ENCODE assay signal across 16 mouse cellular contexts in the genomic region with DNA sequence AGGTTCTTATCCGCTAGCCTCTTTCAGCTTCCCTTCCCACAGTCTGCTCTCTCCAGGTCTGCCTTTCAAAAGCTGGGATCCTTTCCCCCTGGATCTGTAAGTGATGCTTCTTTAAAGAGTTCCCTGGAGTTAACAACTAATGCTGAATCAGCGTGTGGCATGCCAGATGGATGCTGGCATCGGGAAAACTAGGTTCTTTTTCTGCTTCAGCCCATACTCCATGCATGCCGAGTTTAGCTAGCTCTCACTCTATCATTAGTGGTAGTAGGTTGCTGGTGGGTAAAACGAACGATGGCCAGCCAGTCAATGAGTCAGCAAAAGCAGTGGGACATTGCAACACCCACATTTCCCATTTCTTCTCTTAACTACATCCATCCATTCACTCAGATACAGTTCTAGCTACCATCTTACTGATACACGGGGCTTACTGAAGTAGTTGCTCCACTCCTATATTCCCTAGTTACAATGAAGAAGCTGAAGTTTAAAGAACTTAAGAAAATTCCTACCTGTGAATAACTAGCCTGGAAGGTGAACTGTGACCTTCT.
"Had no signal": no experiment of that assay in that cellular context is flagged by ENCODE, and none has a peak within 500 bp of the region (broad histone marks: within the 10 kb centered on the region; RNA-seq: fewer than 3 reads in every experiment).

No protein-coding gene starts in this region.

- H3K4me3 ChIP-seq: limb, embryonic 12.5 days; liver, embryonic 13.5 days; lung, embryonic 15.5 days; midbrain, embryonic 15.5 days; neural tube, embryonic 13.5 days; stomach, embryonic 15.5 days had no signal

- DNase-seq: kidney, adult 11 months; kidney, postnatal 10 days; kidney, postnatal 4 days; liver; liver, embryonic 13.5 days; liver, postnatal 0 days; lung, postnatal 14 days; right cerebral cortex, postnatal 14 days; thymus, adult 2 months; thymus, postnatal 25 days had no signal

- ATAC-seq: liver, postnatal 0 days; midbrain, embryonic 15.5 days had no signal

- H3K27ac ChIP-seq: limb, embryonic 12.5 days; liver, embryonic 13.5 days; lung, embryonic 15.5 days; macrophage; midbrain, embryonic 15.5 days; neural tube, embryonic 13.5 days; stomach, embryonic 15.5 days had no signal
